Mouse (Mus musculus): ENCODE results near the gene Tmem132b.
A peak's percentile ranks its signal among the peaks of the same experiment; 100 is the strongest.

Tmem132b gene

DNA sequence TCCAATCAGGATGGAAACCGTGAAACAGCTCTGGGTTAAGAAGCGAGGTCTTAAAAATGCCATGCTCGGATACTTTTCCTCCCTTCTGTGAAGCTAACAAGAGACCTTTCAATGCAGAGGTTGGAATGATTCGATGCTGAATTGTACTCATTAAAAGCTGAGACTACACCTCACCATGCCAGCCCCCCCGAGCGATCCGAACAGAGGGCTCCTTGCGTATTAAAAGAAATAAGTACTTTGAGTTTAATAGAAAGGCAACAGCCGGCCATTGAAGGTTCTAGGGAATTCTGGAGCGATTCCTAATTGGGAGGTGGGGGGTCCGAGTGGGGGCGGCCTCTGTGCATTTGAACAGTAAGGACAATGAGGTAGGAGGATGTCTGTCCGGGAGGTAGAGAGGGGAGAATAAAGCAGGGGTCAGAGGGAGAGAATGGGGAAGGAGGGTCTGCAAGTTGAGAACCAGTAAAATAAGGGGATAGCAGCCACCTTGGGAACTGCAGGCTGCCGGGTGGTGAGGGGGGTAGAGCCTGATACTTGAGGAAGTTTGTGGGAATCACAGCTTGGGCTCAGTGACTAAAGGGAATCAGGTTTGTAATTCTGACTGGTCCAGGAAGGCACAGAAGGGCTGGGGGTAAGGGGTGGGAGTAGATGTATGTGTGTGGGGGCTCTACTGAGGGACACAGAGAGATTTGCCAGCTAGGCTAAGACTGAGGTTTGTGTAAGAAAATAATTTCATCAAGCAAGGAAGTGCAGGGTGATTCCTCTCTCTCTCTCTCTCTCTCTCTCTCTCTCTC is 127.6 kb downstream of the Tmem132b start:
- DNase-seq (ENCODE audit: inconsistent ontology term) = peak; percentile 3

- DNase-seq (ENCODE audit: inconsistent ontology term) = peak; percentile 90
Measured at GRCm38 (mm10) chr5:125675623-125676022, 144.0 kb downstream of the Tmem132b start.

DNA sequence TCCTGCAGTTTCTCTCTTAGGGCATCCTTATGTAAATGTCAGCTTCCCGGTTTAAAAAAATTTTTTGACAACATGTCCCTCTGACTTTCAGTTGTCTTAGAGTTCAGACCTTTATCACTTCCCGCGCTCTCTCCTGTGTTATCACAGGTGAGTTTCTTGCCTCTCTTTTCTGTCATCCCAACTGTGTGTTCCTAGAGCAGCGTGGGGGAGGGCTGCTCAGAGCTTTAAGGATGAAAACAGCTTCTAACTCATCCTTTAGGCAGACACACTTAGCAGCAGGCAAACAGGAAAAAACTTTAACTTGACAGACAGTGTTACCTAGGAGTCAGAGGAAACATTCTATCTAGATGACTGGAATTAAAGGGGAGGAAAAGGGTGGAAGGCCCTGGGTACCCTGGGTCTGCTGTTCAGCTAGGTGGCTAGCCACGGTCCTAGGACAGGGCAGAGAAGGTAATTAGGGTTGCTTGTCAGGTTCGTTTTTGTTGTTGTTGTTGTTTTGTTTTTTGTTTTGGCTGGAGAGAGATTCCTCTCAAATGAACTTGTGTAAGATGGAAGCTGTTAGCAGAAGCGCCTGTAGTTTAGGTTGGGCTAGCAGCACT is 144.6 kb downstream of the Tmem132b start:
- DNase-seq (ENCODE audit: inconsistent ontology term) = peak; percentile 24

DNA sequence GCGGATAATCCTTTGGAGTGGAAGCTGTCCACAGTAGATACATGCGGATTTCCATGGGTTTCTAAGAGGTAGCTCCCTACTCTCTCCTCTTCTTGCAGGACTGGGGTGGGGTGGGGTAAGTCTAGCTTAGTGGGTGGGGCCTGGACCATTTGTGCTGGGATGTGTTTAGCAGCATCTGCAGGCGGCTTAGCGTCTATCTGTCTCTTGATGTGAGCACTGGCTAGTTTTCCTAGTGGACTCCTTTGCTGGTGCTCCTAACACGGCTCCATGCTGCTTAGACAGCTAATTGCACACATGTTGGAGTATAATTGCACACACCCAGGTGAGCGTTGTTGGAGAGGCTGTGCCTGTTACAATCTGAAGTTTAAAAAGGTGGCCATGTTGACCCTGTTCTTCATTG is 149.3 kb downstream of the Tmem132b start:
- DNase-seq (ENCODE audit: inconsistent ontology term) = no peak

DNA sequence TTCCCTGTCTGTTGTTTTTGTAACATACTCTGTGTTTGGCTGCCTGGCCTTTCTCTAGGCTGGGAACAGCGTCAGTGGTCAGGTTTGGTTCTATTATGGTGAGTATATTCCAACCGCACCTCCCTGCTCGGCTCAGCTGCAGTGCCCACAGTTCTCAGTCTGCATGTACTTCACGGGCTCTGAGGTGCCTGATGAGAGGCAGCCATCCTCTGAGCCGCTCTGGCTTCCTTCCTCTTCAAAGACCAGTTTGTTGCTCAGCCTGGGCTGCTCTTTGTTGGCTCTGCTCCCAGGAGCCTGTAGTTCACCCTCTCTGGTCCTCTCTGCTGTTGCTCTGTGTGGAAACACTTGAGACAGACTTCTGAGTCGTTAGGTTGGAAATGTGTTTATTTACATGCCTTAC is 151.9 kb downstream of the Tmem132b start:
- DNase-seq (ENCODE audit: inconsistent ontology term) = no peak

DNA sequence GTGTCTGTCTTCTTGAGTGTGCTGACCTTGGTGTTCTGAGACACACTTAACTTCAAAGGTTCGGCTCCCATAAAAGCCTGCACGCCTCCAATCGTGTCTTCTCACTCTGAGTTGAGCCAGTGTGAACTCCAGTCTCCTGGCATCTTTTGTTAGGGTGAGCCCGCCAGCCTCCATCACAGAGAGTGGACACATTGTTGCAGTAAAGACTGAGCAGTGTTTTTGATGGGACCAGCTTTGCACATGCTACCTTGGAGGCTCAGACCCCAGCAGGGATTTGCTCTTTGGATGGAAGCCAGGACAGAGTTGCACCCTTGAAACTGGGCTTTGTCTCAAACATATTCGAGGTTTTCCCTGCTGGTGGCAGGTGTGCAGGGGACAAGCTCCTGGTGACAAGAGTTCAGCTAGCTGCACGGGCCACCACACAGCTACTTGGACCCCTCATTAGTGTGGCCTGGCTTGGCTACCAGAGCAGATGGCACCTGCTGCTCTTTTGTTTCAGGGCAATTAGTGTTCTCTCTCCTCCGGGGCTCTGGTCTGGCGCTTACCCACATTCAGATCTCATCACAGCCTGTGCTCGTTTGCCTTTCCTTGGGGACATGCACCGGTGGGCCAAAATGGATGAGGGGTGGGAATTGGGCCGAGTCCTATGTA is 154.2 kb downstream of the Tmem132b start:
- DNase-seq (ENCODE audit: inconsistent ontology term) = peak; percentile 84

GRCm38 (mm10) chr5:125692538-125692937 is 161.0 kb downstream of the Tmem132b start:
- DNase-seq (ENCODE audit: inconsistent ontology term) = peak; percentile 46

- DNase-seq (ENCODE audit: inconsistent ontology term) = peak; percentile 86
Measured at GRCm38 (mm10) chr5:125699395-125699794, 167.8 kb downstream of the Tmem132b start.

GRCm38 (mm10) chr5:125700234-125700633 is 168.7 kb downstream of the Tmem132b start:
- DNase-seq (ENCODE audit: inconsistent ontology term) = peak; percentile 50

DNA sequence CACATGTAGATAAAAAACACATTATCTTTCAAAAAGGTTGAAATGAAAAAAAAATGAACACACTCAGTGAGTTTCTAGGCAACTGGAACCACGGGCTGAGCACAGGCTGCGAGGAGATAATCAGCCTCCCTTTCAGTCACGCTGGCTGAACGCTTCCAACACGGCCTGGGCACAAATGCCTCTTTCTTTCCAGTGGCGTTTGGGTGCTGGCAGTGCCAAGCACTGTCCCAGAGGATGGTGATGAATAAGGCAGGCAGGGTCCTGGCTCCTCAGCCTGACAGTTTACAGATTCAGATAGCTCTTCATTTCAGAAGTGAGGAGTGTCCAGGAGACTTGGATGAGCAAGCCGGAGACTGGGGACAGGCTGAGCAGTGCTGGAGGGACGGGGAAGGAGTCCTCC is 173.8 kb downstream of the Tmem132b start:
- DNase-seq (ENCODE audit: inconsistent ontology term) = no peak

DNA sequence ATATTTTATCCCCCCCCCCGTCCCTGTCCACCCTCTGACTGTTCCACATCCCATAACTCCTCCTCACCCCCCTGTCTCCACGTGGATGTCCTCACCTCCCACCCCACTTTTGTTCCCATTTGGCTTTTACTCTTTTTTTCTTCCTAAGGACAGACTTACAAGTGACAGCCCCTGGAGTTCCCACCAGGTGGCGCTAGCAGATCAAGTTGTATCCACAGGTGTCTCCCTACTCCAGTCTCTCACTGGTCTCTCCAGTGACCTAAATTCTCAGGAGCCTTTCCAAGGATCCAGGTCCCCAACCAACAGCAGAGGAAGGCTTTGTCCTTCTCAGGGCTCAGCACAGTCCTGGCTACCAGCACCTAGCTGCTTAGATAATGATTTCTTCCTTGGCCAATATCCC is 177.6 kb downstream of the Tmem132b start:
- peak; percentile 80 for DNase-seq (ENCODE audit: inconsistent ontology term)

DNA sequence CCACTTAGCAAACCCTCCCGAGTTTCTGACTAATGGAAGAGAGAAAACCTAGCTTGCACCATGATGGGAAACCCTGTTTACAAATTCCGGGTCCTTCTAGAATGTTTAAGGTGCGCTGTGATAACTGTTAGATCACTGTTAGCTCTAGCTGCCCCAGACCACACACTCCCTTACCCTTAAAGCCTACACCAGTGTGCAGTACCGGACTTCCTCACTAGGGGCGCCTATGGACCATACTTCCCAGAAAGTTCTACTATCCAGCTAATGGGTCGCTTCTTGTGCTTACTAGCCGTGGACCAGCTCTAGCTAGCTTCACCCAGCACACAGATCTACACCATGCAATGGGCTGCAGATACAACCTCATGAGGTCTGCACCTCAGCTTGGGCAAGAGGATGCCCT is 195.2 kb downstream of the Tmem132b start:
- DNase-seq (ENCODE audit: inconsistent ontology term) = no peak

GRCm38 (mm10) chr5:125727436-125727835 is 195.9 kb downstream of the Tmem132b start:
- no peak for DNase-seq (ENCODE audit: inconsistent ontology term)

GRCm38 (mm10) chr5:125727936-125728335 is 196.4 kb downstream of the Tmem132b start:
- DNase-seq (ENCODE audit: inconsistent ontology term) = no peak

- DNase-seq (ENCODE audit: inconsistent ontology term) = no peak
Measured at GRCm38 (mm10) chr5:125728521-125728920, 196.9 kb downstream of the Tmem132b start.

DNA sequence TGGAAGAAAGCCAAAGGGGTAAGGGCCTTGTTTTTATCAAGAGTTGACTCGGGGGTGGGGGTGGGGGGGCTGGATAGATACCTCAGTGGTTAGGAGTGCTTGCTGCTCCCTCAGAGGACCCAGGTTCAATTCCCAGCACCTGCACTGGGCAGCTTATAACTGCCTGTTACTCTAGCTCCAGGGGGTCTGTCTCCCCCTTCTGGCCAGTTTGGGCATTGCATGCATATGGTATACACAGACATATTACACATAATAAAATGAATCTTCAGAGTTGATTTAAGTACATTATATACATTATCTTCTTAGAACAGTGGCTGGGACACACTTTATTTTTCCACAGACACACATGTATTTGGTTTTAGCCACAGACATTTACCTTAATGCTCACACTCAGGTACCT is 202.2 kb downstream of the Tmem132b start:
- no peak for DNase-seq (ENCODE audit: inconsistent ontology term)

DNA sequence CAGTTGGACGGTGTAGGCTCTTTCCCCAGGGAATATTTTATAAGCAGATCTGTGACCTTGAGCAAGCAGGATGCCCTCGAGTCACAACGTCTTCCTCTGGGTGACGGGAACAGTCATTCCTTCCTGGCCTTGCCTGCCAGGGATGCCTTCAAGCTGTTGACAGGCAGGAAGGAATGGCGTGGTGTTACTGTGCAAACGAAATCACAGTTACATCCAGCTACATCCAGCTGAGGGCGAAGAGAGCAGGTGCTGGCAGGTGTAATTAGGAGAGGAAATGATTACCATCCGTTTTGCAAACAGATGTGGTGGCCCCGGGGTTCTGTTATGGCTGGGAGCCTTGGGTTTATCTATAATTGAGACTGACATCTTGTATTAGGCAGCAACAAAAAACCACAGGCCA is 205.5 kb downstream of the Tmem132b start:
- no peak for DNase-seq (ENCODE audit: inconsistent ontology term)

- DNase-seq (ENCODE audit: inconsistent ontology term) = no peak
Measured at GRCm38 (mm10) chr5:125743503-125743902, 211.9 kb downstream of the Tmem132b start.

GRCm38 (mm10) chr5:125745727-125746126 is 214.2 kb downstream of the Tmem132b start:
- DNase-seq (ENCODE audit: inconsistent ontology term) = no peak

GRCm38 (mm10) chr5:125751481-125751880 is 219.9 kb downstream of the Tmem132b start:
- no peak for DNase-seq (ENCODE audit: inconsistent ontology term)

GRCm38 (mm10) chr5:125752546-125752945 is 221.0 kb downstream of the Tmem132b start:
- DNase-seq (ENCODE audit: inconsistent ontology term) = no peak

GRCm38 (mm10) chr5:125756987-125757530 is 225.5 kb downstream of the Tmem132b start:
- DNase-seq (ENCODE audit: inconsistent ontology term) = peak; percentile 42

GRCm38 (mm10) chr5:125758506-125758905 is 226.9 kb downstream of the Tmem132b start:
- no peak for DNase-seq (ENCODE audit: inconsistent ontology term)
